Mouse (Mus musculus): Measurements from ENCODE around the gene Dcp1b. TPM values are rescaled to one million over a fixed set of nuclear protein-coding genes. Genes with fewer than 3 reads are reported as not detected.

Dcp1b gene
- polyA plus RNA-seq, 1 experiment from 2014 or later: 7.6 TPM

DNA sequence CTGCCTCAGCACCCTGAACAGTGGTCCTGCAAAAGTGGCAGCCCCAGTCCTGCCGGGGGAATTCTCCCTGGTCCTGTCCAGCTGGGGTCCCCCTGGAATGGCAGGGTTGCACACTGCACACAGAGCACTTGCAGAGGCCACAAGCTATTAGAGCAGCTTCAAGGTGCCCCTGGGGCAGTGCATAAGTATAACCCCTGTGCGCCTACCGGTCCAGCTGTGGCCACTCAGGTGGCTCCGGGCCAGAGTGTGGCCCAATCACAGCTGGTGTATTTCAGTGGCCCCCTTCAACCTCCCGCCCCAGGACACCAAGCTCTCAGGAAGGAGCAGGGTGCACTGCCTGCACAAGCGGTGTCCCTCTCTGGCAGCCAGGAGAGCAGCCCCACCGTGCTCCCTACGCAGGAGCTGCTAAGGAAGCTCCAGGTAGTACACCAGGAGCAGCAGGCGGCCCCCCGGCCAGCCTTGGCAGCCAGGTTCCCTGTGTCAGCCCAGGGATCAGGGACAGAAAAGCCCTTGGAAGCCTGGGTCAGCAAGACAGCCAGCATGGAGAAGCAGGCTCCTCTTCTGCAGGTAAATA lies 40.1 kb downstream of the Dcp1b start:
- WGBS: 58% methylated on average over 10 of the region's 10 CpGs
- no peaks in the 10 kb centered on the region for H3K36me3 ChIP-seq
- H3K27ac ChIP-seq: peak overlapping the region; percentile 87
- H3K4me3 ChIP-seq: 0 out of 2 replicates have a peak overlapping the region, but pooled peaks have one; percentile 3
- H3K9ac ChIP-seq: peak overlapping the region; percentile 39; the same call in 1 of the 2 replicates
- peak; percentile 54 for ATAC-seq (replicated peaks; ENCODE audit: insufficient number of reproducible peaks, insufficient read depth, low FRiP score, low read depth)
- peaks cover 59% of the 10 kb centered on the region for H3K4me1 ChIP-seq (replicated peaks)
- H3K27me3 ChIP-seq: no peaks in the 10 kb centered on the region
- H3K9me3 ChIP-seq (replicated peaks): no peaks in the 10 kb centered on the region
- H3K4me2 ChIP-seq: peak overlapping the region; percentile 49

DNA sequence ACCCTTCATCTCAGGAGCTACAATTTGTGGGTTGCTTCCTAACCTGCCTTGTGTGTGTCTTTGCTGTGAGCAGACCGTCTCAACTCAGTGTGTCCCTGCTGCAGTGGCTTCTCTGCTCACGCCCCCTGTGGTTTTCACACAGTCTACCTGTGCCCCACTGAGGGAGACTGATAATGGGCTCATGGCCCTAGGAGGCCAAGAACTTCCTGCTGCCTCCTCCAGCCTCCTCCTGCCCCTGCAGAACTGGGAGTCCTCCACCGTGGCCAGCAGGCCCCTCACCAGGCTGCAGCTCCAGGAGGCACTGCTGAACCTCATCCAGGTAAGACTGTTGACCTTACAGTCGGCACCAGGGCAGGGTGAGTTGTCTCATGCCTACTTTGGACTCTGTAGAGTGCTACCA lies 42.6 kb downstream of the Dcp1b start:
- 65% methylated on average over 4 of the region's 4 CpGs for WGBS
- Histone ChIP-seq H3K9me3 (replicated peaks) (no peaks in the 10 kb centered on the region), H3K4me2 (no peak overlapping the region), H3K4me1 (replicated peaks) (peaks cover 60% of the 10 kb centered on the region), H3K36me3 (no peaks in the 10 kb centered on the region), H3K9ac (no peak overlapping the region), H3K27me3 (no peaks in the 10 kb centered on the region), H3K4me3 (no peak overlapping the region), H3K27ac (no peak overlapping the region)
- ATAC-seq (replicated peaks; ENCODE audit: insufficient number of reproducible peaks, insufficient read depth, low FRiP score, low read depth): no peak

DNA sequence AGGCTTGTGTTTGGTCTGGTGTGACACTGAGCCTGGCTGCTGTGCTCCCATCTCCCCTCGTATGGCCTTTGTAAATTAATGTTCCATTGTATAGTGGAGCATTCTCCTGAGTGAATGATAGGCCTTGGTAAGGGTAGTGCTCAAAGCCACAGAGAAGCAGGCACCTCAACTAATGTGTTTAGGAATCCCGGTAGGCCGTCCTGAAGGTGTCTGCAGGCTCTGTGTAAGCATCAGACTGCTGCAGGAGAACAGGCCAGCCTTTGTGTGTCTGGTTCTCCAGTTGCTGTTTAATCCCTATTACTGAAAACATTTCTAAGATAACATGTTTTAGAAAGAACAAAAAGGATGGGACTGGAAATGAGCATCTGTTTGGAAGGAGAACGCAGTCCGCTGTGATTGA lies 43.5 kb downstream of the Dcp1b start:
- Histone ChIP-seq H3K36me3 (no peaks in the 10 kb centered on the region), H3K27ac (no peak overlapping the region), H3K4me1 (replicated peaks) (peaks cover 52% of the 10 kb centered on the region), H3K27me3 (no peaks in the 10 kb centered on the region), H3K9me3 (replicated peaks) (no peaks in the 10 kb centered on the region), H3K9ac (no peak overlapping the region), H3K4me2 (no peak overlapping the region), H3K4me3 (no peak overlapping the region)
- no peak for ATAC-seq (replicated peaks; ENCODE audit: insufficient number of reproducible peaks, insufficient read depth, low FRiP score, low read depth)
- 72% methylated on average over 5 of the region's 5 CpGs for WGBS

DNA sequence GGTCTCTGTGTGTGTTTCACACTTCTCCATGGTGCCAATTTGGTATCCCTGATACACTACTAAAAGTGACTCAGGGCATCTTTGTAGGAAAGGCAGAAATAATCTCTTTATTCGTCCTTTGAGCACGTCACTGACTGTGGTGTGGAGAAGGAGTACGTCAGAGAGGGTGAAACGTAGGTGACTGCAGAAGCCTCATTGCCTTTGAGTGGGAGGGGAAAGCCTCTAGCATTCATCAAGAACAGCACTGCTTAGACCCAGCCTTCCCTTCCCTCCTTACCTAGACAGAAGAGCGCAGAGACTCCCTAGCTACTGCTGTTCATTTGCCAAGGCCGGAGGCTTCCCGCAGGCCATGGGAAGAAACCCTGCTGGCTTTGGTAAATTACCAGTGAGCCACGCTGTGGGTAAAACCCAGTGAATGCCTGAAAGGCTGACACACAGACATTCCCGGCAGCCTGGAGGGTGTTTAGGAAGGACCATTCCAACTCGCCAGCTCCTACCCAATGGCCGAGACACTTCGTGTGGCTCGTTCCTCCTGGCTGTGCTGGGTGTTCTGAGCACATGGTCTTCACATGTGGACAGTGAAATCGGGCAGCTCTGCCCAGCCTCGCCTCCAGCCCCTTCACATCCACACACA lies 44.3 kb downstream of the Dcp1b start:
- Histone ChIP-seq H3K4me3 (no peak overlapping the region), H3K27ac (peak overlapping the region; percentile 32; the same call in 1 of the 2 replicates), H3K27me3 (no peaks in the 10 kb centered on the region), H3K4me2 (no peak overlapping the region), H3K9me3 (replicated peaks) (no peaks in the 10 kb centered on the region), H3K4me1 (replicated peaks) (peaks cover 46% of the 10 kb centered on the region), H3K9ac (0 out of 2 replicates have a peak overlapping the region, but pooled peaks have one; percentile 4), H3K36me3 (no peaks in the 10 kb centered on the region)
- 69% methylated on average over 15 of the region's 15 CpGs for WGBS
- ATAC-seq (replicated peaks; ENCODE audit: insufficient number of reproducible peaks, insufficient read depth, low FRiP score, low read depth): no peak

DNA sequence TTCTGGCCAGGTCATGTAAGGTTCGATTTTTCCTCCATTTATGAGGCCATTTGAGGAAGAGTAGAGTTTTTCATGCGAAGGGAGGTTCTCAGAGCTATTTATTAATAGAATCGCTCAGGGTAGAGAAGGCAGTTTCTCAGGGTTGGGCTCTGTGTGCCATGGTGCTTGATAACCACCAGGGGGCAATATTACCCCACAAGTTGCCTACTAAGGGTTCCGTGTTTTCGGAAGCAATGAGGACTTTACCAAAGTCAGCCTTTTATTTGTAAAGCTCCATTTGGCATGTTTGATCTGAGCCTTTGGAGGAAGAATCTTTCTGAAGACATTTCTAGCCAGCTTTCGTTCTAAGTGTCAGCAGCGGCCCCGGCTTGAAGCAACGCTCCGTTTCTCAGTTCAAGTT lies 45.2 kb downstream of the Dcp1b start:
- no peaks in the 10 kb centered on the region for H3K36me3 ChIP-seq
- 41% methylated on average over 10 of the region's 10 CpGs for WGBS
- H3K9me3 ChIP-seq (replicated peaks): no peaks in the 10 kb centered on the region
- H3K4me2 ChIP-seq: no peak overlapping the region
- no peaks in the 10 kb centered on the region for H3K27me3 ChIP-seq
- no peak overlapping the region for H3K27ac ChIP-seq
- no peak overlapping the region for H3K4me3 ChIP-seq
- H3K4me1 ChIP-seq (replicated peaks): peaks cover 37% of the 10 kb centered on the region
- 0 out of 2 replicates have a peak, but pooled peaks have one; percentile 41 for ATAC-seq (replicated peaks; ENCODE audit: insufficient number of reproducible peaks, insufficient read depth, low FRiP score, low read depth)
- H3K9ac ChIP-seq: no peak overlapping the region

DNA sequence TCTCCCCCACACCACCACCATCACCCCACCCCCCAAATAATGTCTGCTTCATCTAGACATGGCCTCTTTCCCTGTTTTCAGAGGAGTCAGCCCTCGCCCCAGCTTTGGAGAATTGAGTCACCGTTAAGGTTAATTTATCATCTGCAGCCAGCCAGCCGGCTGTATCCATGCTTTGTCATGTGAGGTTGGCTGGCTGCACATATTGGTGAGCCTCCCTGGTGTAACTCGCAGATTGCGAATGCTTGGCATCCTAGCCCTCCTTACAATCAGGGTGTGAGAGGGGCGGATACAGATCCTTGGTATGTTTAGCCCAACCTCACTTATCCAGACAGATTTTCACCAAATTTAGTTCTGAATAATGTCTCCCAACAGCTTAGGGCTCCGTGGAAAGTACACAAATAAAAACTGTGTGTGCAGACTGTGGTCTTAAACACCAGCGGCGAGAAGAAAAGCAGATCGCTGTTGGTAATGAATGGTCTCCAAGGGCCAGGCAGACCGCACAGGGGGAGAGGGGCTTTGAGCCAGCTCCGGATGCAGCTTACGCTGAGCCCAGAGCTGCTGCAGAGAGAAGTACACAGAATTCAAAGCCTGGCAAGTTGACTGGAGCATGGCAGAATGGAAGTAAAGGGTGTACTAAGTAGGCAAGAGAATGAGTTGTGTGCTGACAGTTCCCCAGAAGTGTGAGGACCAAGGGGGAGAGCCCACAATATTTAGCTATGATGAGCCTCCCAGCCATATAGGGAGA lies 49.6 kb downstream of the Dcp1b start:
- 67% methylated on average over 13 of the region's 13 CpGs for WGBS
- Histone ChIP-seq H3K36me3 (no peaks in the 10 kb centered on the region), H3K4me3 (no peak overlapping the region), H3K27me3 (no peaks in the 10 kb centered on the region), H3K9me3 (replicated peaks) (no peaks in the 10 kb centered on the region), H3K27ac (no peak overlapping the region), H3K4me2 (no peak overlapping the region), H3K9ac (no peak overlapping the region), H3K4me1 (replicated peaks) (peaks cover 6% of the 10 kb centered on the region; the same call in 1 of the 2 replicates)
- no peak for ATAC-seq (replicated peaks; ENCODE audit: insufficient number of reproducible peaks, insufficient read depth, low FRiP score, low read depth)

DNA sequence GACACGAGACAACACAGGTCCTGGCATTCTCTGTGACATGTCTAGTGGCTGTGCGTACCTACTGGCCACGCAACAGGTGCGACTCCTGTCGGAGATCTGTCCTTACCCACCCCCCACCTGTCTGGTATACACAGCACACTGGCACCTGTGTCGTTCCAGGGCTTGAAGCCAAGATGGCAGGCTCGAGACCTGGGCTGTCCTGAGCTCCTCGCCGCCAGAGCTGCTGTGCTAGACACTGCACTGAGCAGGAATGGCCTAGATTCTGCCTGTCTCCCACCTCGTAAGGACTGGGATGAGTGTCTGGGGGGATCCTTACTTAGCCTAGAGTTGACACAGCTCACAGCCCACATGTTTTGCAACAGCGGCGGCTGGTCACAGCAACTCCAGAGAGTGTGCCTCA lies 50.2 kb downstream of the Dcp1b start:
- no peak overlapping the region for H3K4me3 ChIP-seq
- no peak for ATAC-seq (replicated peaks; ENCODE audit: insufficient number of reproducible peaks, insufficient read depth, low FRiP score, low read depth)
- H3K27ac ChIP-seq: no peak overlapping the region
- no peaks in the 10 kb centered on the region for H3K4me1 ChIP-seq (replicated peaks)
- no peaks in the 10 kb centered on the region for H3K36me3 ChIP-seq
- no peaks in the 10 kb centered on the region for H3K27me3 ChIP-seq
- WGBS: 79% methylated on average over 12 of the region's 12 CpGs
- H3K4me2 ChIP-seq: no peak overlapping the region
- H3K9me3 ChIP-seq (replicated peaks): no peaks in the 10 kb centered on the region
- H3K9ac ChIP-seq: no peak overlapping the region

DNA sequence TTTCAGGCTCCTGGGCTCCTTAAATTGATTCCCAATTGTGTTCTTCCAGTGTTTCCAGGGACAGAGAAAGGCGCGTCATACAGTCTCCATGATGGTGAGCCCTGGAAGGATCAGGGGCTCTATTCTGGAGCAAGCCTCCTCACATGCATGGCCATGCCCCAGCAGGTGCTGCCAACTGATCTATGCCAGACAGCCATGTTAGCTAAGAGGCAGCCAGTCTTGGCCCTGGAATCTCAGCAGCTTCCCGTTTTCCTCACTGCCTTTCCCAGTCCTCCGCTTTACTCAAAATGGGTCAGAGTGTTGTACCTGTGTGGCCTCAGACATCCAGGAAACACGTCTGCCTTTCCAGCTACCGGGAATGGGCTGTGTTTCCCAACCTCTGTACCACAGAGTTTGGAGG lies 50.7 kb downstream of the Dcp1b start:
- no peak for ATAC-seq (replicated peaks; ENCODE audit: insufficient number of reproducible peaks, insufficient read depth, low FRiP score, low read depth)
- H3K4me3 ChIP-seq: no peak overlapping the region
- no peaks in the 10 kb centered on the region for H3K4me1 ChIP-seq (replicated peaks)
- no peaks in the 10 kb centered on the region for H3K9me3 ChIP-seq (replicated peaks)
- 83% methylated on average over 6 of the region's 6 CpGs for WGBS
- no peak overlapping the region for H3K9ac ChIP-seq
- no peaks in the 10 kb centered on the region for H3K36me3 ChIP-seq
- H3K4me2 ChIP-seq: no peak overlapping the region
- no peaks in the 10 kb centered on the region for H3K27me3 ChIP-seq
- H3K27ac ChIP-seq: no peak overlapping the region

DNA sequence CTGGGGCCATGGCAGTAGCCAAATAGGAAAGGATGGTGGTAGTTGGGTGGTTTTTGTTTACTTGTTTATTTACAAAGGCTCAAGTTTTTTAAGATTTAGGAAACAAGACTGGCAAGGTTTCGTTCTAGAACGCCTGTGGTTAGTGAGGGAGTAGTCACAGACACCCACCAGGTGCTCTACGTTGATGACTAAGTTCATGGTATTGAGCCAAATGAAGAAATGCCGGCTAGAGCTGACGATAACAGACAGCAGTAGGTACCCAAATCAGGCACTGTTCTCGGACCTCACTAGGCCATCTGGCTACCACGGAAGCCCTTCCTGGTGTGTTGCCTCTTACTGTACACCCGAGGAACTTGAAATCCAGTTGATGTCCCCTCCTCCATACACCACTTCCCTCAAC lies 51.9 kb downstream of the Dcp1b start:
- no peaks in the 10 kb centered on the region for H3K36me3 ChIP-seq
- no peaks in the 10 kb centered on the region for H3K9me3 ChIP-seq (replicated peaks)
- no peak overlapping the region for H3K27ac ChIP-seq
- no peak overlapping the region for H3K4me2 ChIP-seq
- H3K4me1 ChIP-seq (replicated peaks): no peaks in the 10 kb centered on the region
- no peaks in the 10 kb centered on the region for H3K27me3 ChIP-seq
- no peak overlapping the region for H3K9ac ChIP-seq
- 79% methylated on average over 8 of the region's 8 CpGs for WGBS
- no peak overlapping the region for H3K4me3 ChIP-seq
- ATAC-seq (replicated peaks; ENCODE audit: insufficient number of reproducible peaks, insufficient read depth, low FRiP score, low read depth): no peak

DNA sequence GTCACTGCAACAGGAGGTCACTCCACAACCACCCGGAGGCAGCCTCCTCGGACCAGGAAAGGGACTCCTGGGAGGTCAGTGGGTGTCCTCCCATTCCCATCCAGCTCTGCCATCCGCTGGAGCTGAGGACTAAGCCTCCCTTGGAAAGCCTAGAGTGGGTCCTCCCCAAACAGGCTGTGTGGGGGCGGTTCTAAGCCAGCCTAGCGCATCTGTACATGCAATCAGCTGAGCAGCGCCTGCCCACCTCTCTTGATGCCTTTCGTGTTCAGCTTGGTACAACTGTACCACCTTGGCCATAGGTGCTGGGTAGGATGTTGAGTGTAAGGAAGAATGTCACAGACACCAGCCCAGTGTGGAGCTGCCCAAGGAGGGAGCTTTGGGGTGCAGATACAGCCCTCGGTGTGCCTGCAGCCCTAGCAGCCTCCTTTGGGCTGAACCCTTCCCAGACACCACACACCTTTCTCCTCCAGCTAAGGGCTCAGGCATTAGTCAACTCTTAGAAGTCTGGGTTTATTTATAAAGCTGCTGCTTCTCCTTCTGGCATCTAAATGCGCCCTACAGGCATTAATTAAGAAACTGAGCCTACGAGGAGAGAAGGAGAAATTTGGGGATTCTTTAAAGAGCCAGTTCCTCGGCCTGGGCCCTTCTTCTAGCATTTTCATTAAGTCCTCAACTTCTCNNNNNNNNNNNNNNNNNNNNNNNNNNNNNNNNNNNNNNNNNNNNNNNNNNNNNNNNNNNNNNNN lies 54.0 kb downstream of the Dcp1b start:
- ATAC-seq (replicated peaks; ENCODE audit: insufficient number of reproducible peaks, insufficient read depth, low FRiP score, low read depth): no peak
- H3K4me1 ChIP-seq (replicated peaks): no peaks in the 10 kb centered on the region

DNA sequence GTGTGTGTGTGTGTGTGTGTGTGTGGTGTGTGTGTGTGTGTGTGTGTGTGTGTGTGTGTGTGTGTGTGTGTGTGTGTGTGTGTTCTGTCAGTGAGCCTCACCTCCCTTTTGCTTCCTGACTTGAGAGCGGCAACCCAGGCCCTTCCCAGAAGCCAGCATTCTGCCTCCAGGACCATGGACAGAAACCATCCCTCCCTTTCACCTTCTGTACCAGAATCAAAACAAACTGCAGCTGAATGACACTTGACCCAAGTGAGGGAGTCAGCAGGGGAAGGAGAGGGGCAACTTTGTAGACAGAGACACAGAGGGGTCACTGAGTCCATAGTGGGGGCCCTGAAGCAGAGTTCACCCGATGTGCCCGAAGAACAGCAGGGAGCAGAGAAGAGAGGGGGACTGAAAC lies 58.0 kb downstream of the Dcp1b start:
- 31% methylated on average over 3 of the region's 3 CpGs for WGBS
- no peak overlapping the region for H3K4me2 ChIP-seq

More for the DNA sequence above, 54.0 kb downstream of the Dcp1b start:
- no peaks in the 10 kb centered on the region for H3K27me3 ChIP-seq
- 75% methylated on average over 11 of the region's 11 CpGs for WGBS
- H3K4me3 ChIP-seq: no peak overlapping the region
- H3K9me3 ChIP-seq (replicated peaks): no peaks in the 10 kb centered on the region
- H3K36me3 ChIP-seq: no peaks in the 10 kb centered on the region
- no peak overlapping the region for H3K9ac ChIP-seq
- H3K4me2 ChIP-seq: no peak overlapping the region
- no peak overlapping the region for H3K27ac ChIP-seq

More for the DNA sequence above, 58.0 kb downstream of the Dcp1b start:
- Histone ChIP-seq H3K36me3 (no peaks in the 10 kb centered on the region), H3K27ac (no peak overlapping the region), H3K27me3 (no peaks in the 10 kb centered on the region), H3K9me3 (replicated peaks) (no peaks in the 10 kb centered on the region), H3K4me1 (replicated peaks) (0 out of 2 replicates have a peak, but pooled peaks cover 4% of the 10 kb centered on the region), H3K4me3 (no peak overlapping the region), H3K9ac (no peak overlapping the region)
- no peak for ATAC-seq (replicated peaks; ENCODE audit: insufficient number of reproducible peaks, insufficient read depth, low FRiP score, low read depth)

Data from heart, embryonic 15.5 days (tissue).